Mouse (Mus musculus): ENCODE measurements at regions not wholly inside any gene's neighbourhood (a gene's known extent, or its start where the extent isn't known, plus 50 kb on each side); places are given as distances from the start of the nearest gene placed in this dataset.

- DNase-seq (ENCODE audit: low spot score in 2 of 2) = peak; percentile 60 to 73
These were observed 54.1 kb upstream of the Sod3 start for GRCm38 (mm10) chr5:52309317-52310060.

GRCm38 (mm10) chr5:52296303-52296702 is 67.3 kb upstream of the Sod3 start:
- DNase-seq (ENCODE audit: low spot score in 2 of 2) = no peak

GRCm38 (mm10) chr5:52294466-52294865 is 69.1 kb upstream of the Sod3 start:
- no peak for DNase-seq (ENCODE audit: low spot score in 2 of 2)

- no peak for DNase-seq (ENCODE audit: low spot score in 2 of 2)
These were observed 75.3 kb upstream of the Sod3 start for GRCm38 (mm10) chr5:52288319-52288718.

- DNase-seq (ENCODE audit: low spot score in 2 of 2) = no peak
These were observed 82.7 kb upstream of the Sod3 start for GRCm38 (mm10) chr5:52280871-52281270.

- DNase-seq (ENCODE audit: low spot score in 2 of 2) = no peak
These were observed 85.5 kb upstream of the Sod3 start for GRCm38 (mm10) chr5:52278111-52278510.

- no peak for DNase-seq (ENCODE audit: low spot score in 2 of 2)
These were observed 72.9 kb upstream of the Dhx15 start for GRCm38 (mm10) chr5:52263214-52263613.

- DNase-seq (ENCODE audit: low spot score in 2 of 2) = no peak
These were observed 67.8 kb upstream of the Dhx15 start for GRCm38 (mm10) chr5:52258075-52258474.

- no peak for DNase-seq (ENCODE audit: low spot score in 2 of 2)
These were observed 64.3 kb upstream of the Dhx15 start for GRCm38 (mm10) chr5:52254602-52255071.

GRCm38 (mm10) chr5:52249804-52250203 is 59.5 kb upstream of the Dhx15 start:
- DNase-seq (ENCODE audit: low spot score in 2 of 2) = no peak

GRCm38 (mm10) chr5:52243931-52244330 is 53.6 kb upstream of the Dhx15 start:
- DNase-seq (ENCODE audit: low spot score in 2 of 2) = no peak

GRCm38 (mm10) chr5:52242414-52242813 is 52.1 kb upstream of the Dhx15 start:
- DNase-seq (ENCODE audit: low spot score in 2 of 2) = no peak

GRCm38 (mm10) chr5:52240540-52240939 is 50.2 kb upstream of the Dhx15 start:
- peak in 1 of 2 experiments; percentile 9 for DNase-seq (ENCODE audit: low spot score in 2 of 2)

All from gastrocnemius, adult 8-10 months (tissue).